Mouse (Mus musculus) adrenal gland, adult 2 months (tissue): ENCODE measurements around the gene Fig4. TPM values are rescaled to one million over a fixed set of nuclear protein-coding genes. Genes with fewer than 3 reads are reported as not detected.

Experiments used
- DNase-seq: peaks from one replicate; pipeline ENCODE4 v3.0.0; 2021
- long read RNA-seq: library from polyadenylated mRNA; stranded (forward); transcript quantifications from one replicate; pipeline ENCODE4 v2.0.0, GENCODE M21; 2021
- polyA plus RNA-seq: library from polyadenylated mRNA; depleted of rRNA; stranded (reverse); fragments of >200 nt; gene quantifications from 2 replicates; pipeline ENCODE4 v1.2.3, GENCODE M21; 2012; rRNA removed
- total RNA-seq, 2 experiments: library from RNA; stranded (reverse); gene quantifications; 2 replicates each; pipeline ENCODE4 v1.2.3; 2021

Gene Fig4
- total RNA-seq: 10 to 100 TPM; 18.7 to 19.7 TPM
- 6.3 and 6.4 TPM in 2 replicates for polyA plus RNA-seq
- long read RNA-seq, transcript Fig4-201 (23 exons, 3,282 nt): major isoform, 27 of 34 reads
- long read RNA-seq, partial matches to known transcripts: 5 of 34 reads
- long read RNA-seq, other reads (novel, unspliced or antisense): 2 of 34 reads

DNA sequence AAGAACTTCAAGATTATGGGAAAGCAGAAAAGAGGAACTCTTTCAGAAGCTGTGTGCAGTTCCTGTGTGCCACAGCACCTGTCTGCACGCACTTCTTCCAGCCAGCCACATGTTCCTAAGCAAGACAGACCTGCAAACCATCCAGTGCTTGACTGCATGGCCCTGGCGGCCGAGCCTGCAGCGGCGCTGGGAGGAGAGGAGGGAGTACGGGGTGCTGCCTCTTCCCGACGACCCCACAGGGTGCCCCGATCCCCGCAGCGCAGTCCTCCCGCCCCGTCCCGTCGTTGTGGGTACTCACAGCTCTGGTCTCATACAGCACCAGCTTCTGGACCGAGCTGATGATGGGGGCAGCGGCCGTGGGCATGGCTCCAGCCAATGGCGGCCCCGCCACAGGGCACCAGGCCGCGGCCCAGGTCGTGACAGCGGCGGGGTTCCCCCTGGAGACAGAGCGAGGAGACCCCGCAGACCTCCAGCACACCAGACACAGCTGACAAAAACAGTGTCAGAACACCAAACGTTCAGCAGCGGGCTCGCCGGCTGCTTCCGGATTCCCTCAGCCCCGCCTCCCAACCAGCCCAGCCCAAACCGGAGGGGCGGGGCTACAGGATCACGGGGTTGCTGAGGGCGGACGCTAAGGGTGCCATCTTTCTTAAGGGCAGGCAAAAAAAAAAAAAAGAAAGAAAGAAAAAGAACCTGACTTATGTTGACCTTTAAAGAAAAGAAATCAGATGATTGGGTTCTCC, at the start of gene Fig4:
Gene Fig4 (minus strand): TSS at position 572 of the 743 bp plus-strand sequence.
- DNase-seq: peak; percentile 90

DNA sequence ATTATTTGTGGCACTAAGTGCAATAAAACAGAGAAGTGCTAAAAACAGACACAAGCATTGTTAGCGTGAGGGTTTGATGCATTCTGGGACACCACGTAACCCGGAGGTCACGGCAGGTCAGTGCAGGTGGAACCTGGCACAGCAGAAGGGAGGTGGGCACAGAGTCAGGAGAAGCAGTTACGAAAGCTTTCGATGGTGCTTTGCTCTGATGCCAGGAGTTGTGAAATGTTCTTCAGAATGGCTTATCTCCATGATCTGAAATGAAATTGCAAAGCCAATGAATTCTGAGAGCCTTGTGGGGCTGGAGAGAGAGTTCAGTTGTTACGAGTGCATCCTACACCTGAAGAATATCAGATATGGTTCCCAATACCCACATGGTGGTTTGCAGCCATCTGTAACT, 38.3 kb upstream of the Fig4 start:
- peak; percentile 10 for DNase-seq

DNA sequence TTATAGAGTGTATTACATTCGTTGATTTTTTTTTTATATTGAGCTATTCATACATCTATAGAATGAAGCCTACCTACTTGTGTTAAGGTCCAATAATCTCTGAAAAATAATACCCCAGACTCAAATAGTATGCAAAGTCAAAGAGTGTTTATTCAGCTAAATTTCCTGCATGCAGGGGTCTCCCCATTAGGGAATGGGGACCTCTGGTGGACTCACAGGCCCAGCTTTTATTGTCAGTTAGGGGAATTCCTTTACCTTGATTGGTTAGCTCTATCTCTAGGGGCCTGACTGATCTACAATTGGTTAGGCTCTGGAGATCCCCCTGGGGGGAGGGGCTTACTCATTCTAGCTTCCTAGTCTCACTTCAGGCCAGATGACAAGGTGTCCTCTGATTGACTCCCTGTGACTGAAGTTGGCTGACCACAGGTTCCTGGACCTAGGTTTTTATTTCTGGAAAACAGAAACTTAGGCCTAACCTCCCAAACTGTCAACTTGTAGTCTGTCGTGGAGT, 29.5 kb upstream of the Fig4 start:
- no peak for DNase-seq

DNA sequence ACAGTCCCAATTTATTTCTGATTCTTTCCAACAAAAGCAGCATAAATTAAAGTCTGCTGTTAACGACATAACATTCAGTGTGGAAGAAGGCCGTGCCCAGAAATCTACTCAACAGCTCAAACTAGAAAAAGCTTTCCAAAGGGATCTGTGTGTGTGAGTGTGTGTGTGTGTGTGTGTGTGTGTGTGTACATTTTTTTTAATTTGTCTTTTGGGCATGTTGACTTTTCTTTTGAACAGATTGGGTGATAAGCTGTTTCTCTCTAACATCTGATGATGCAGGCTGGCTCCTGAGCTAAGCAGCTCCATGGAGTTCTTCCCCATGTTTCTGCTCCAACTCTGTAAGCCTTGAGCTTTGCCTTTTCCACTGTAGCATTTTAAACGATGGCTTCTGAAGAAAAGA, 12.8 kb upstream of the Fig4 start:
- no peak for DNase-seq

DNA sequence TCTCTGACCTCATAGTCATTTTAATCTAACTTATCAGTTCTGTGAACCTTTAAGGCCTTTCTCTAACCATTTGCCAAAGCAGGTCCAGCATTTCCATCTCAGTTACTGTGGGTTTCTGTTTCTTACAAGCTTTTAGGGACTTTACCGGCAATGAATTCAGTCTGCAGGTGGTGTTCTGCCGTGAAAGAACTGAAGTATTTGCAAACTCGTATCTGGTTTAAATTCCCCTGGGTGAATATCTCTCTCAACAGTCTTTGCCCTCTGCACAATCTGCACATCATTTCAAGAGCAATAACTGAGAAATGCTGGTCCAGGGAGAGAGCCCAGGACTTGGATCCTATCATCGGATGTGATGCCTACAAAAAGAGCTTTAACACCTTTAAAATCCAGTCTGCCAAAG, 5.1 kb upstream of the Fig4 start:
- DNase-seq: no peak

DNA sequence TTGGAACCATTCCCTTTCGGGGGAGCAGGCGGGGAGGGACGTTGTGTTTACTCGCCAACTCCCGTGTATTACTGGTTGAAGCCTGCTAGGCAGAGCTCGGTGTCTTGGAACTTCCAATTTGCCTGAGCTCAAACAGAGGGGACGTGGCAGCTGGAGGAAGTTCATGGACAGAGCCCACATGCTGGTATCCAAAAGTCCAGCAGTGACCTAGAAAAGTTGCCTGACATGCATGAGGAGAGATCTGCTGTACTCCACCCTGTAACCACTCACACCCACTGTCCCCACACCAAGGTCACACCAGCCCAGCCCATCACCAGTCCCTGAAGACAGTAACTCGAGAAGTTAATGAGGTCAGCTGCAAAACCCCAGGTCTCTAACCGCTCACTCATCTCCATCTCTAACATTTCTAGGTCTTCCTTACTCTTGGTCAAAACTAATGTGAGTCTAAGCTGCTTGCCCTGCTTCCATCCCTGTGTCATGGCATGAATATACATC, 1.9 kb upstream of the Fig4 start:
- DNase-seq: no peak

DNA sequence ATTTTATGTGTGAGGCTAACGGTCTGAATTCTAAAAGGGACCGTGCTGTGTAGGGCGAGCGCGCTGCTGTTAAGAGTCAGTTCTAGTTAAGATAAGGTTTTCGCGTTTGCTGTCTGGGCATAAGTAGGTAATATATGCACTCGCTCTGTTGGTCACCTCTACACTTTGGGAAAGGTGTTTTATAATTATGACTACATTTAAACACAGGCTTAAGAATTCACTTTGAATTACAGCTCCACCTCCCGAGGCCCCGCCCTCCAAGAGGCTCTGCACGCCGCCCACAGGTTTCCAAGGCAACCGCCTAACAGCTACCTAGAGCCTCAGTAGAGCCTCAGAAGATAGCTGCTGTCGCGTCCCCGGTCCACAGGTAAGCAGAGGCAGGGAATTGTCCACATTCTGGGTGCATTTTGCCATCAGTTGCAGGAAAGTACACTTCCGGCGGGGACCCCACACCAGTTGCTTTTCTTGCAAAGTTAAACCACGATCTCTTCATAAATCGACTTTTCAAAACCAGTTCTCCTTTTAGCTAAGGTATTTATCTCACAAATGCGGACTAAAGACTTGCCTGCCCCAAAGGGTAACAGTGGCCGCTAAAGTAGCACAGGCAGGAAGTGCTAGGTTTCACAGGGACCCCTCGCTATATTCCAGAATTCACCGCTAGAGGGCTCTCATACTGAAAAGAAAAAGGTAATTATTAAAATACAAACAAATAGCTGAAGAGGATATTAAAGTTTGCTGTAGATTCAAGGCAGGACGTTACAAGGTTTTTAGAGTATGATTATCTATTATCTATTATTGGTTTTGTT, 782 bp upstream of the Fig4 start, which contains the start of gene Ak9:
Gene Ak9 (plus strand): TSS at position 342 of the 806 bp plus-strand sequence.
- peak; percentile 91 for DNase-seq

DNA sequence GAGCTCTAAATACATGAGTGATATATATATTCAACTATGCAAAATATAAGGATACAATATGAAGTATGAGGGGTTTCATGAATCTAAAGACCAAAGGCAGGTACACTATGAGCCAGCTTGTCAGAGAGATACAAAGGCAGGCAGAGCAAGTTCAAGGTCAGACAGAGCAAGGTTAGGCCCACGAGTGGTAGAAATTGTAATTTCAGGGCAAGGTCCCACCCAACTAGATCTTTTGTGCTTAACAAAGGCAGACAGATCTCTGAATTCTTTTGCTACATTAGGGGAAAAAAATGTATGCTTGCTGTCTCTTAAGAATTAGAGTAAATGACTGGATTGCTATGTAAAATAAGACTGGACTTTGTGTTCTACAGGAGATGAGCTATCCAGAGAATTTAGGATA, 2.9 kb downstream of the Fig4 start:
- no peak for DNase-seq

DNA sequence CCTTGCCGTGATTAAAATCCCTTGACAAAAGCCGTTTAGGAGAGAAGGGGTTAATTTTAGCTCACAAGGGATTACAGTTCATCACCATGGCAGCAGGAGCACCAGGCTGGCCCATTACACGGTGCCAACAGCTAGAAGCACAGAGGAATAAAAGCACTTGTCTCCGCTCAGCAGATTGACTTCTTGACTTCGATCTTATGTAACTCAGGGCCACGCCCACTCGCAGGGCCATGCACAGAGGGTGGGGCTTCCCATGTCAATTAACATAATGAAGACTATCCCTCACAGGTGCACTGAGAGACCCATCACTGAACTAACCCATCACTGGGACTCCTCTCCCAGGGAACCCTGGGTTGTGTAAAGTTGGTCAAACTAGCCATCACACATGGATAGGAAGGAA, 7.9 kb downstream of the Fig4 start:
- DNase-seq: no peak

DNA sequence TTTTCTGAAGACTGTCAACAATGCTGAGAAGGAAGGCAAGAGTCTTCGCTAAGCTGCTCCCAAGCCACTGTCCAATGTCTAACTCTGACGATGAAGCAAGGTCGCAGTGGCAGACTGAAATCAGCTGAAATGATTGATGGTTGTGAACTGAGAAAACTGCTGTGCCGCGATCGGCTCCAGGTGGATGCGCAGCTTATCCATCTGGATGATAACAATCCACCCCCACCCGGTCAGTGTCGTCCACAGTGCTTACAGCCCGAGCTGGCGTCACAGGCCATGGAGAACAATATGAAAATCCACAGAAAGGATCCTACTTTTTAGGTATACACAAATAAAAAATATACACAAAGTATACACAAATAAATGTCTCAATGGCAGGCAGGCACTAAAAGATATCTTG, 8.3 kb downstream of the Fig4 start:
- DNase-seq: no peak

DNA sequence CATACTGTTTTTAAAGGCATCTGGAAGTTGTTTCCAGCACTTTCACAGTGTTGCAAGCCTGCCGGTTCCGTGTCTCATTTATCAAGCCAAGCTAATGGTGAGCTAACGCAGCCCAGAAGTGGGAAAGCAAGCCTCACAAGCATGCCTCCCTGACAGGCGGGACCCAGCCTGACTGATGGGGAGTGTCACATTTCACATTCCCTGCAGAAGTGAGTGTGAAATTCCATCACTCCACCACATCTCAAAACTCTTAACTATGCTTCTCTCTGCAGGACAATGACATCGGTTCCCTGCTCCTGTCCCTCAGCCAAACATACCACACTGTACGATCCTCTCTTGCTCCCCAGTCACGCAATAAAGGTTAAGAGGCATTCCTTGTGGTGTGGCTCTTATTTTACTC, 10.0 kb downstream of the Fig4 start:
- DNase-seq: no peak

DNA sequence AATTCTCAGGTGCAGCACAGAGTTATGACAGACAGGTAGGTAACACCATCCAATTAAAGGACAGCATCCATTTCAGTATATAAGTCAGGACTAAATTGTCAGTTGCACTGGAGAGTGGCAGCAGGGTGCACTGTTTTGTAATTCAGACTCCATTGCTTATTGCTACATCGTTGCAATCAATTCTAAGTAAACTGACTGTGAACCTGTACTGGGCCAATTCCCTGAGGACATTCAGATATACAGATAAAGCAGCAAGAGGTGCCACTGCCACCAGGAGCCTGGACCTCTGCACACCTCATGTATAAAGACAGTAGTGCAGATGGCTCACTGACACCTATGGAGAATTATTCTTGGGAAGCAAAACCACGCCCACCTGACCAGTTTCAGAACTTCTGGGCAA, 12.0 kb downstream of the Fig4 start:
- DNase-seq: no peak

DNA sequence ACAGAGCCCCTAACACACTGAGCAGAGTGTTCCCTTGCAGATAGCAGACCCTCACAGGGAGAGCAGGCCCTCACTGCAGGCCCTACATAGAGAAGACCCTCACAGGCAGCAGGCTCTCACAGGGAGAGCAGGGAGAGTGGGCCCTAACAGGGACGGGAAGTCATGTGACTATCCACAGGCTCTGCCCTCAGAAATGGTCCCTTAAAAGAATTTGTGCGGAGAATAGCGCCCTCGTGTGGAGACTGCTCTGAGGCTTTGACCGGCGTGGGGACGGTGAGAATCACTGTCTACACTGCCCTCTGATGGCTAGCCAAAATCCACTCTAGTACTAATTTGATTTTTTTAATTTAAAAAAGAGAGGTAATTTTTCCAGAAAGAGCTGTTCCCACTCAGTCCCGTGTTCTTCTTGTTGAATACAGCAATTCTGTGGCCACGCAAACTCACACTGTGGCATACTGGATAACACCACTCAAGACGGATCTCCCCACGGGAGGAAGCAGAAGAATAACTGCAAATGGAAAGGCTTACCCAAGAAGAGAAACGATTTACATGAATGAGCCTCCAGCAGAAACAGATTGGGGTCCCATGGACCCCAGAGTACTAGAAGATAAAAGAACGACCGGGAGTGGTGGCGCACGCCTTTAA, 14.2 kb downstream of the Fig4 start:
- DNase-seq: peak; percentile 75

DNA sequence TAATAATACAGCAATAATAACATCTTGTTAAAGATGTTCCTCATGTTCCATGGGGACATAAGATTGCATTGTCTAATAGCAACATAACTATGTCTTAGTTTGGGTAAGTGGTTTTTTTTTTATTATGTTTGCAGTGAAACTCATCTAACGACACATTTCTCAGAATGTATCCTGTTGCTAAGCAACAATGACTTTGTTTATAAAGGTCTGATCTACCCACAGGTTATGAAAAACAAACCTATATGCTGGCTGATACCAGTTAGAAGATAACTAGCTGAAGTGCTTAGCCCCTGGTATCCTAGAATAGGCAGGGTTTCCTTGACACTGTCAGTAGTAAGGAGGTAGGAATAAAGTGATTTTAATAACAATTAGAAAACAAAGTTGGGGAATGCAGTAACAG, 15.0 kb downstream of the Fig4 start:
- DNase-seq: no peak

DNA sequence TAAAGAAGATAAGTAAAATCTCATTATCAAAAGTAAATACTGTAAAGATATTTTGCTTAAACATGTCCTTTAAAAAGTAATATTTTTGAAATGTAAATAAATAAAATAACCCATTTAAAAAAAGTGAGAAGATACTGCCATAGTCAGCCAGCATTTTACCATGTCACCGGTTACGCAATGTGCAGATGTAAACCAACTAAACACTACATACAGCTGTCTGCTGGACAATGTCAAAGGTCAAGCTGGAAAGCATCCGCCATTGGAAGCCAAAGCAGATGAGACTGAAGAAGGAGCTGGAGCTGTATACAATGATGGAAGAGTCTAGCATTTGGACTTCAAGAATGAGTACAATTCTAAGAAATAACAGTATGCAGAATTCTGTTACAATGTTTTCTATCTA, 15.4 kb downstream of the Fig4 start:
- DNase-seq: no peak

DNA sequence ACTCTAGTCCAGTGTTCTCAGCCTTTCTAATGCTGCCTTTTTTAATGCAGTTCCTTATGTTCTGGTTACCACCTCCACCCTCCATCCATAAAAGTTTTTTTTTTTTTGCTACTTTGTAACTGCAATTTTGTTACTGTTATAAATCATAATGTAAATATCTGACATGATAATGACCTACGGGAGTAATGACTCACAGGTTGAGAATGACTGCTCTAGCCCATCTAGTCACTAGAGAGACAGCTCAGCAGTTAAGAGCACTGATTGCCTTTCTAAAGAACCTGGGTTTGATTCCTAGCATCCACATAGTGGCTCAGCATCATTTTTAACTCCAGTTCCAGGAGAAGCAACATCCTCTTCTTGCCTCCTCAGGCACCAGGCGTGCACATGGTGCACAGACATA, 21.0 kb downstream of the Fig4 start:
- no peak for DNase-seq

DNA sequence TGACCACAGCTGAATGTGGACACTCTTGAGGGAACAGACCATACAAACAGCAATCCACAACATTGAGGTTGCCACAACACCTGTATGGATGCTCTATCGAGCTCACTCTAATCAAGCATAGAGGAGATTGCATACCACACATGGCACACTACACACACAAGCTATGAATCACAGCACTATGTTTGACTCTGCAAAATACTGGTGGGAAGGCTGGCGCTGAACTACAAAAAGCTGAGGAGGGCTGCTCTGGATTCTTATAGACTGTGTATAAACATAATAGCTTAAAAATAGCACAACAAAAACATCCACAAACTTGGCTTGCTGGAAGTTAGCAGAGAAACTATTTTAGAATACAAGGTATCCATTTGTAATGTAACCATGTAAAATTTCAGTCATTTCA, 22.3 kb downstream of the Fig4 start:
- DNase-seq: no peak

DNA sequence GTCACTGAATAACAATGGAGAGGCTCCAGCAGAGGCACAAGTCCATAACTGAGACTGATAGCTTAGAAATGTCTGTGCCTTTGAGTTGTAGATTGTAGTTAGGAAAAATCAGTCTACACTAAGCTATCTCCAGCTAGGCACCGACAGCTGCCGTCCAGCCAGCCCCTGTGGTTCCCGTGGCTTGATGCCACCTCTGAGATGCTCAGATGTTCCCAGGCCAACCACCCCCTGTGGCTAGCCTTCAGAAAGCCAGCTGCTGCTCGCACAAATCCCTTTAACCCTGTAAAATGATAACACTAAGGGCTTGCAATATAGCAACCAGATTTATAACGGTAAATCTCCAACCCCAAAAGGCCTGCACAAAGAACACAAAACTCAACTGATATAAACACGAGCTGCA, 22.9 kb downstream of the Fig4 start:
- DNase-seq: no peak

DNA sequence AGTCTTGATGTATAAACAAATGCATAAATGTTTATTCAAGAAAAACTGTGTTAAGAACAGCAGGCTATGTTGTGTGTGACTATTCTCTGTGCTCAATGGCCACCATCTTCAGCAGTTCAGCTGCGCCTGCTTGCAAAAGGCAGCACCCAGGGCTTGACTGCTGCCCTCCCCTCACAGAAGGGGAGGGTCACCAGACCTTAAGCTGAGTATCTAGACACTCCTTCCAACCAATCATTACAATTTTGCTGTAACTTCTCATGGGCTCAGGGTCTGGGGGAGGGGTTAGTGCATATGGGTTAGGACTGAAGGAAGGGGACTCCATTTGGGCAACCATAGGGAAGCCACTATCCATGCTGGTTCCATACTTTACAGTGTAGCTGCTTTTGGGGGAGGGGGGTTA, 24.3 kb downstream of the Fig4 start:
- no peak for DNase-seq

DNA sequence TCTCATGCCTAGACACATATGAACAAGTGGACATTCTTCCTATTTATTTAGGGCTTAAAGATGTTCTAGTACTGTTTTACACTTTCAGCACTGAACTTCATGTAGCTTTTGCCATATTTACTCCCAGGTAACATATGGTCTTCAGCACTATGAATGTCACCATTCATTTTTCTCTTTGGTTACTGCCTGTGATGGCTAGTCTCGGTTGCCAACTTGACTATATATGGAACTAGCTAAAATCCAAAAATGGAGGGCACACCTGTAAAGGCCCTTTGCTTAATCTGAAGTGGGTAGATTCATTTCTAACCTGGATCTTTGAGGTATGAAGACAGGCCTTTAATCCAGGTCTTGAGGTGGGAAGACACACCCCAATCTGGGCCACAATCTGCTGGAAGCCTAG, 28.2 kb downstream of the Fig4 start:
- no peak for DNase-seq

DNA sequence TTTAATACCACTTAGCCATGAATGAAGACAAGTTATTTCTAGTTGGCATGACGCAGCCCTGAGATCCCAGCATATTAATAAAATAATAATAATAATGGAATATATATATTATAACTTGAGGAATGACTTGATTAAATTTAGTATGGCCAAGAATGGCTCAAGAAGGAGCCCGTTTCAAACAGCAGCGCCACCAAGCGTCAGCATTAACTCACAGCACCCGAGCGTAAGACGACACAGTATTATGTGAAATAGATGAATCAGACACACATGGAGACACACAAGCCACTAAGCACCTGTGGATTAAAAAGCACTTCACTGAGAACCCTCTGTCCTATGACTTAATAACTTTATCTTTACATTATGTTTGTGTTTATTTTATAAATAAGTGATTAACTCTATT, 31.2 kb downstream of the Fig4 start:
- DNase-seq: no peak

DNA sequence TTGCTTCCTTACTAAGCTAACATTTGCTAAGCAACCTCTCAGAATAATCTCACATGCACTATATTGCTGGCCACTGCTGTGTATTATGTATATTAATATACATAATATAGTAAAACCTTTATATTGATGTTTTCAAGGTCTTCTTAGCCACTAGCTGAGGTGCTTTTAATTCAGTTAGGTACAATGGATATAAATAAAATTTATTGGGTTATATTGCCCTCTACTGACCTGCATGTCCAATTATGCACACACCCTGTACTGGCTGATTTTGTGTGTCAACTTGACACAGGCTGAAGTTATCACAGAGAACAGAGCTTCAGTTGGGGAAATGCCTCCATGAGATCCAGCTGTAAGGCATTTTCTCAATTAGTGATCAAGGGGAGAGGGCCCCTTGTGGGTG, 41.2 kb downstream of the Fig4 start:
- no peak for DNase-seq
